Mouse (Mus musculus): Measurements from ENCODE around the gene Psmd11. TPM values are rescaled to one million over a fixed set of nuclear protein-coding genes. Genes with fewer than 3 reads are reported as not detected.

Gene Psmd11
- polyA plus RNA-seq, 2 experiments = 56.8 to 152 TPM

DNA sequence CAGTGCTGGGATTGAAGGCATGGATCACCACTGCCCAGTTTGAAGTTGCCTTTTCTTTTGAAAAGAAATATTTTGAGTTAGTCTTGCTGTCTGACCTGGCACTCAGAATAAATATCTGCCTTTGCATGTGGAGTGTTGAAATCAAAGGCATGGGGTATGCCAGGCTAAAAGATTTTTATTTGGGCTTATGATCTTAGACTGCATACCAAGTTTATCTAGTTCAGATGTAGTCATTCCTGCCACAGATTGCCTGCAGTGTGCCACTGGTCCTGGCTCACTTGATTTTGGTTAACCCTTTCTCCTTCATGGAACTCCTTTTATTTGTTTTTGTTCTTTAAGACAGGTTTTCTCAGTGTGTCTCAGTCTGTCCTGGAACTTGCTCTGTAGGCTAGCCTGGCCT is 44.0 kb upstream of the Psmd11 start:
- Histone ChIP-seq H3K36me3 (replicated peaks; ENCODE audit: control insufficient read depth, insufficient read depth, low read depth) (peaks cover 45% of the 10 kb centered on the region), H3K4me3 (ENCODE audit: insufficient read depth in 1 of 2, low read depth in 2 of 2, low read length in 2 of 2) (peak overlapping the region; percentile 95 to 99), H3K9me3 (ENCODE audit: control insufficient read depth, low read length) (no peaks in the 10 kb centered on the region), H3K4me1 (replicated peaks; ENCODE audit: control insufficient read depth in 2 of 2, insufficient read depth in 2 of 2, low read length in 1 of 2) (peaks cover 14 to 15% of the 10 kb centered on the region in 2 experiments), H3K27me3 (ENCODE audit: control insufficient read depth, insufficient read depth, low read length) (no peaks in the 10 kb centered on the region), H3K4me2 (ENCODE audit: low read depth) (peak overlapping the region; percentile 90), H3K27ac (peak overlapping the region; percentile 54), H3K9ac (replicated peaks) (peak overlapping the region; percentile 87)
- DNase-seq (ENCODE audit: low read depth in 3 of 3, low spot score in 3 of 3) = no peak
- TF ChIP-seq CTCF (IDR thresholded peaks at IDR 0.05; ENCODE audit: low read depth) = no peak
- no peak for TF ChIP-seq EP300 (IDR thresholded peaks at IDR 0.05; ENCODE audit: low read depth)
- no peak for ATAC-seq (ENCODE audit: insufficient read depth)

GRCm38 (mm10) chr11:80385055-80385454 is 43.4 kb upstream of the Psmd11 start:
- 21% methylated on average over 4 of the region's 4 CpGs for WGBS (ENCODE audit: insufficient replicate concordance)
- Histone ChIP-seq H3K4me3 (ENCODE audit: insufficient read depth in 1 of 2, low read depth in 2 of 2, low read length in 2 of 2) (peak overlapping the region; percentile 95 to 99), H3K4me1 (replicated peaks; ENCODE audit: control insufficient read depth in 2 of 2, insufficient read depth in 2 of 2, low read length in 1 of 2) (peaks cover 14 to 15% of the 10 kb centered on the region in 2 experiments), H3K36me3 (replicated peaks; ENCODE audit: control insufficient read depth, insufficient read depth, low read depth) (peaks cover 51% of the 10 kb centered on the region), H3K4me2 (ENCODE audit: low read depth) (peak overlapping the region; percentile 90), H3K27me3 (ENCODE audit: control insufficient read depth, insufficient read depth, low read length) (no peaks in the 10 kb centered on the region), H3K27ac (no peak overlapping the region), H3K9ac (replicated peaks) (peak overlapping the region; percentile 87), H3K9me3 (ENCODE audit: control insufficient read depth, low read length) (no peaks in the 10 kb centered on the region)
- DNase-seq (ENCODE audit: low read depth in 3 of 3, low spot score in 3 of 3) (no peak), ATAC-seq (ENCODE audit: insufficient read depth) (no peak)
- TF ChIP-seq CTCF (IDR thresholded peaks at IDR 0.05; ENCODE audit: low read depth) = no peak
- no peak for TF ChIP-seq EP300 (IDR thresholded peaks at IDR 0.05; ENCODE audit: low read depth)

GRCm38 (mm10) chr11:80386790-80387189 is 41.6 kb upstream of the Psmd11 start:
- Histone ChIP-seq H3K27ac (no peak overlapping the region), H3K27me3 (ENCODE audit: control insufficient read depth, insufficient read depth, low read length) (no peaks in the 10 kb centered on the region), H3K9me3 (ENCODE audit: control insufficient read depth, low read length) (no peaks in the 10 kb centered on the region), H3K4me2 (ENCODE audit: low read depth) (peak overlapping the region; percentile 90), H3K4me1 (replicated peaks; ENCODE audit: control insufficient read depth in 2 of 2, insufficient read depth in 2 of 2, low read length in 1 of 2) (peaks cover 13 to 15% of the 10 kb centered on the region in 2 experiments), H3K36me3 (replicated peaks; ENCODE audit: control insufficient read depth, insufficient read depth, low read depth) (peaks cover 64% of the 10 kb centered on the region), H3K9ac (replicated peaks) (peak overlapping the region; percentile 6; the same call in 1 of the 2 replicates), H3K4me3 (ENCODE audit: insufficient read depth in 1 of 2, low read depth in 2 of 2, low read length in 2 of 2) (peak overlapping the region; percentile 24 to 95; a peak in 3 of 4 replicates)
- TF ChIP-seq EP300 (IDR thresholded peaks at IDR 0.05; ENCODE audit: low read depth) = 0 out of 2 replicates have a peak, but pooled peaks have one; percentile 21
- no peak for TF ChIP-seq CTCF (IDR thresholded peaks at IDR 0.05; ENCODE audit: low read depth)
- 6% methylated on average over 2 of the region's 2 CpGs for WGBS (ENCODE audit: insufficient replicate concordance)
- DNase-seq (ENCODE audit: low read depth in 3 of 3, low spot score in 3 of 3) (peak in 1 of 3 experiments; percentile 30), ATAC-seq (ENCODE audit: insufficient read depth) (no peak)

GRCm38 (mm10) chr11:80389885-80390284 is 38.5 kb upstream of the Psmd11 start:
- Histone ChIP-seq H3K4me2 (ENCODE audit: low read depth) (no peak overlapping the region), H3K27ac (no peak overlapping the region), H3K4me3 (ENCODE audit: insufficient read depth in 1 of 2, low read depth in 2 of 2, low read length in 2 of 2) (no peak overlapping the region), H3K4me1 (replicated peaks; ENCODE audit: control insufficient read depth in 2 of 2, insufficient read depth in 2 of 2, low read length in 1 of 2) (peaks cover 6 to 10% of the 10 kb centered on the region in 2 experiments), H3K36me3 (replicated peaks; ENCODE audit: control insufficient read depth, insufficient read depth, low read depth) (peaks cover 81% of the 10 kb centered on the region), H3K27me3 (ENCODE audit: control insufficient read depth, insufficient read depth, low read length) (no peaks in the 10 kb centered on the region), H3K9ac (replicated peaks) (no peak overlapping the region), H3K9me3 (ENCODE audit: control insufficient read depth, low read length) (no peaks in the 10 kb centered on the region)
- 51% methylated on average over 1 of the region's 1 CpGs for whole genome bisulfite sequencing (ENCODE audit: insufficient replicate concordance)
- no peak for TF ChIP-seq CTCF (IDR thresholded peaks at IDR 0.05; ENCODE audit: low read depth)
- no peak for TF ChIP-seq EP300 (IDR thresholded peaks at IDR 0.05; ENCODE audit: low read depth)
- no peak for ATAC-seq (ENCODE audit: insufficient read depth)
- no peak for DNase-seq (ENCODE audit: low read depth in 3 of 3, low spot score in 3 of 3)

- Histone ChIP-seq H3K9me3 (ENCODE audit: control insufficient read depth, low read length) (no peaks in the 10 kb centered on the region), H3K4me3 (ENCODE audit: insufficient read depth in 1 of 2, low read depth in 2 of 2, low read length in 2 of 2) (no peak overlapping the region), H3K36me3 (replicated peaks; ENCODE audit: control insufficient read depth, insufficient read depth, low read depth) (peaks cover 82% of the 10 kb centered on the region), H3K27me3 (ENCODE audit: control insufficient read depth, insufficient read depth, low read length) (no peaks in the 10 kb centered on the region), H3K9ac (replicated peaks) (no peak overlapping the region), H3K4me2 (ENCODE audit: low read depth) (no peak overlapping the region), H3K4me1 (replicated peaks; ENCODE audit: control insufficient read depth in 2 of 2, insufficient read depth in 2 of 2, low read length in 1 of 2) (peaks cover 5 to 6% of the 10 kb centered on the region in 2 experiments), H3K27ac (no peak overlapping the region)
- no peak for TF ChIP-seq EP300 (IDR thresholded peaks at IDR 0.05; ENCODE audit: low read depth)
- TF ChIP-seq CTCF (IDR thresholded peaks at IDR 0.05; ENCODE audit: low read depth) = no peak
- WGBS (ENCODE audit: insufficient replicate concordance) = 88% methylated on average over 2 of the region's 2 CpGs
- no peak for DNase-seq (ENCODE audit: low read depth in 3 of 3, low spot score in 3 of 3)
- ATAC-seq (ENCODE audit: insufficient read depth) = no peak
Measured at GRCm38 (mm10) chr11:80391407-80392120, 36.9 kb upstream of the Psmd11 start.

Measured in liver, embryonic 14.5 days (tissue).